Mouse (Mus musculus) MEL (cell line): Measurements from ENCODE around the gene Zfp324.

Experiments used
- CTCF ChIP-seq, 3 experiments: IDR thresholded peaks in 2 of 3; conservative IDR thresholded peaks in 1 of 3; 2 replicates each; pipeline ENCODE4 v1.5.1; 2011 to 2012; ENCODE audit warnings: low read length in 3 of 3, low read depth in 2 of 3, mild to moderate bottlenecking in 2 of 3, improper control_type of control experiment in 1 of 3, inconsistent platforms in 1 of 3, mixed read lengths in 1 of 3, moderate library complexity in 1 of 3; ENCODE audit not compliant: control insufficient read depth in 1 of 3, insufficient read depth in 1 of 3, poor library complexity in 1 of 3, severe bottlenecking in 1 of 3
- ETS1 ChIP-seq: IDR thresholded peaks from 2 replicates; pipeline ENCODE4 v1.6.1; 2012; ENCODE audit warnings: low read depth, mild to moderate bottlenecking, inconsistent platforms, low read length, improper control_type of control experiment, moderate library complexity
- TAL1 ChIP-seq: IDR thresholded peaks from 2 replicates; pipeline ENCODE4 v1.6.1; 2012; ENCODE audit warnings: mild to moderate bottlenecking, inconsistent platforms, low read length, moderate library complexity, mixed read lengths

GRCm38 (mm10) chr7:12970906-12971305, 5.3 kb downstream of the Zfp324 start:
- TF ChIP-seq CTCF (IDR thresholded peaks at IDR 0.05 in 2 of 3, conservative IDR thresholded peaks at IDR 0.05 in 1 of 3; ENCODE audit: control insufficient read depth in 1 of 3, insufficient read depth in 1 of 3, low read depth in 2 of 3, low read length in 3 of 3, poor library complexity in 1 of 3, severe bottlenecking in 1 of 3) (no peak), ETS1 (no peak), TAL1 (no peak)
